Mouse (Mus musculus) midbrain, embryonic 12.5 days (tissue): ENCODE measurements at regions not wholly inside any gene's neighbourhood (a gene's known extent, or its start where the extent isn't known, plus 50 kb on each side); places are given as distances from the start of the nearest gene placed in this dataset.
A peak's percentile ranks its signal among the peaks of the same experiment; 100 is the strongest.
"Not testable (repeated sequence)": the region's sequence is repeated elsewhere in the genome, so short reads cannot be mapped to it uniquely, and the experiment has no call there.

Source experiments
- ATAC-seq: fragments of 200-750 bp; cut with Nextera tagmentation; 2 replicates; pipeline ENCODE4 v1.8.0; 2017; ENCODE audit warnings: low read depth, moderate TSS enrichment, moderate library complexity; ENCODE audit not compliant: low FRiP score
- H3K27ac ChIP-seq: fragments of 300-500 bp; sonication (generic); replicated peaks from 2 replicates; pipeline ENCODE4 v1.5.1; 2016; ENCODE audit warnings: mild to moderate bottlenecking
- H3K27me3 ChIP-seq: fragments of 300-500 bp; sonication (generic); 2 replicates; pipeline ENCODE4 v1.6.1; 2016; ENCODE audit warnings: mild to moderate bottlenecking
- H3K36me3 ChIP-seq: fragments of 300-500 bp; sonication (generic); 2 replicates; pipeline ENCODE4 v1.6.1; 2016
- H3K4me1 ChIP-seq: fragments of 300-500 bp; sonication (generic); 2 replicates; pipeline ENCODE4 v1.6.1; 2016
- H3K4me2 ChIP-seq: fragments of 300-500 bp; sonication (generic); replicated peaks from 2 replicates; pipeline ENCODE4 v1.6.1; 2016; ENCODE audit warnings: mild to moderate bottlenecking, moderate library complexity
- H3K4me3 ChIP-seq: fragments of 300-500 bp; sonication (generic); 2 replicates; pipeline ENCODE4 v1.5.1; 2016; ENCODE audit warnings: mild to moderate bottlenecking
- H3K9ac ChIP-seq: fragments of 300-500 bp; sonication (generic); replicated peaks from 2 replicates; pipeline ENCODE4 v1.6.1; 2016; ENCODE audit warnings: mild to moderate bottlenecking, moderate library complexity
- H3K9me3 ChIP-seq: fragments of 300-500 bp; sonication (generic); 2 replicates; pipeline ENCODE4 v1.6.1; 2016; ENCODE audit warnings: mild to moderate bottlenecking
- WGBS: fragments of 180-500 bp; shearing (Covaris S2); methylation state at CpG from one replicate; pipeline ENCODE4 v1.1.7; 2016; 5-methylcytosine and 5-hydroxymethylcytosine counted together

DNA sequence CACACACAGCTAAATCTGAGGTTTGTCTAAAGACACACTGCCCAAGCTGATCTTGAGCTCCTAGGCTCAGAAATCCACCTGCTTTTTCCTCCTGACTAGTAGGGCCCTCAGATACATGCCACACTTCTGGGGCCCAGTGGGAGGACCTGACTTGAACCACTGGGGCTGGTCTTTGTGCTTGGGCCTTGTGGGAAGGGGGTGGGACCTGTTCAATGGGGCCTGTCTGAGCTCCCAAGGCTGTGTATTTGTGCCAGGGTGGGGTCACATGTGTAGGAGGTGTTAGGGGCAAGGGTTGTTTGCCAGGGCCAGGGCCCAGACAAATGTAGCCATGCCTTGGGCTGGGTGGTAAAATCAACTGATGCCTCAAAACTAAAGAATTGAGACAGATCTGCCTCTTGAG lies 56.8 kb downstream of the Gm8765 start:
- H3K27me3 ChIP-seq, H3K4me3 ChIP-seq, H3K4me2 ChIP-seq, H3K4me1 ChIP-seq, ATAC-seq, H3K9me3 ChIP-seq, H3K27ac ChIP-seq, H3K36me3 ChIP-seq, H3K9ac ChIP-seq: not testable (repeated sequence)

DNA sequence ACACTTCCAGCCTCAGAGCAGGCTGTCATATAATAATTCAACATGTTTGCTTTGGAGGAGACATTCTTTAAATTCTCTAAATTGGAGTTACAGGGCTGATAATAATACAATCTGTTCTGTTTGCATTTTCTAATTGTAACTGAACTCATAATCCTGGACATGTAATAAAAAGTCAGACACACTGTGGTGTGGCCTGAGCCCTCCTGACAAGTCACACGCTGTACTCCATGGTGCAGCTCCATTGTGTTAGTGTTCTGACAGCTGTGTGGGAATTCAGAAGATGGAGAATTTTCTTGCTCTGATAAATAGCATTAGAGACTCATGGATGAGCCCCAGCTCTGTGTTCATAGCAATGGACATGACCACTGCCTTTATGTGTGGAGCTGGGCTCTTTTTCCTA lies 58.2 kb downstream of the Gm8765 start:
- not testable (repeated sequence) for H3K9ac ChIP-seq, H3K36me3 ChIP-seq, H3K27ac ChIP-seq, H3K9me3 ChIP-seq, H3K27me3 ChIP-seq, H3K4me2 ChIP-seq, ATAC-seq, H3K4me3 ChIP-seq, H3K4me1 ChIP-seq
- WGBS: 82% methylated on average over 1 of the region's 1 CpGs

DNA sequence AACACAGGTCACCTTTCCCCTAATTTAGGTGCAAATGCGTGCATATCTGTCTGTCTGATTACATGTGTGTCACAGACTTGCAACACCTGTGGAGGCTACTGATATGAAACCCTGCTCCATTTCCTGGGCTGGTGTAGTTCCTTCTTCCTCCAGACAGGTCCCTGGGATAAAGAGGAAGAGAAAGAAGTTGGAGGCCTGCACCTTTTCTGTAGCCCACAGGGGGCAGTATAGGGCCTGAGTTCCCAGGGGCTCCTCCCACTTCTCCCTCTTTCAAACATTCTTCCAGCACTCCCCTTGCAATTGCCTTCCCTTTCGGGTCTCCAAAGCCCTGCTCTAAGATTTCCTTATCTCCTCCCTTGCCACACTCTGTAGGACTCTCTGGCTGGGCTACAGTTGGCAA lies 66.5 kb downstream of the Gm8765 start:
- Histone ChIP-seq H3K27me3 (no peaks in the 10 kb centered on the region), H3K4me1 (no peaks in the 10 kb centered on the region), H3K27ac (no peak overlapping the region), H3K9ac (no peak overlapping the region), H3K9me3 (no peaks in the 10 kb centered on the region), H3K4me3 (no peak overlapping the region), H3K36me3 (no peaks in the 10 kb centered on the region), H3K4me2 (no peak overlapping the region)
- ATAC-seq: no peak
- 71% methylated on average over 2 of the region's 2 CpGs for WGBS

DNA sequence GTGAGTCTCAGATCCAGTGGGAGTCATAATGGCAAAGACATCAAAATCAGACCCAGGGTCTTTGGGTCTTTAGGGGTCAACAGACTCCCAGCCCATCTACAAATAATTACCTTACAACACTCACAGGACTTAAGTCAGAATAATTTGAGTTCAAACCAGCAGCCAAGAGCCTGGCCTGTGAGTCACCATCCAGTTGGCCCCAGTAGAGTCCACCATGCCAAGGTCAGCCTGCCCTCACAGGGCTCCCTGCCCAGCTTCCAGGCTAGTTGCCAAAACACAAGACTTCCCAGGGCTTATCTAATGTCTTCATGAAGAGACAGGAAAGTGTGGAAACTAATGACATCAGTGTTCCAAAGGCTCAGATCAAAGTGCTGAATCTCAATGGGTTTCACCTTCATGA lies 81.9 kb downstream of the Gm8765 start:
- not testable (repeated sequence) for H3K4me2 ChIP-seq, H3K27me3 ChIP-seq, ATAC-seq, H3K27ac ChIP-seq, H3K4me3 ChIP-seq, H3K9ac ChIP-seq, H3K9me3 ChIP-seq, H3K4me1 ChIP-seq, H3K36me3 ChIP-seq

DNA sequence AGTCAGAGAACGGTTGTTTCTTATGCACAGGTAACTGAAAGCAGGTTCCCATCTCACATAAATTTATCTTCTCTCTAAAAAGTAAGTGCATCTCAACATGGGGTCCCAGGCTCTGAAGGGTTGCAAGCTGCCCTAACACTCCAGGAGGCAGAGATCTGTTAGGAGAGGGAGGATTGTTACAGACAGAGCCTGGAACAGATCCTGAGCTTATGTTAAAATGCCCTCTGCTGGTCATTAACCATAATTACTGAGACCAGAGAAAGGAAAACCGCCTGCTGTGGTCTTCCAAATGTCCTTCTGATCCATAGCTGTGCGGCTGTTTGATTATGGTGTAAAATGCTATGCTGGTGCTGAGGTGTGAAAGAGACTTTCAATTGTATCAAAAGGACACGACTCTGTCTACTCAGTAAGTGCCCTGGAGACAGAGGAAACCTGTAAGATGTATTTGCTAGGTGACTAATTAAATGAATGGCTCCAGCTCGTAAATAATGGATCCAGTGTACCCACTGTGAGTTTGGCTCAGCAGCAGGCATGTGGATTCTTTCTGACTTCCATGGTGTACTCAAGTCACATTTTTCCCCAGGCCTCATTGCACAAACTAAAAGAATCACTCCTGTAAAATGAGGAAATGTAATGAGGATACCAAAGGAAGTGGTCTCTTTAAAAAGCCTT lies 131.9 kb downstream of the Gm8765 start:
- not testable (repeated sequence) for H3K27ac ChIP-seq, H3K9ac ChIP-seq, H3K9me3 ChIP-seq, H3K4me2 ChIP-seq, H3K4me1 ChIP-seq, H3K36me3 ChIP-seq, H3K4me3 ChIP-seq, H3K27me3 ChIP-seq
- peak; percentile 75 for ATAC-seq
- 28% methylated on average over 4 of the region's 5 CpGs for WGBS
